Mouse (Mus musculus) cerebellum, adult 9-11 months (tissue): ENCODE results near the gene Shmt1.
A peak's percentile ranks its signal among the peaks of the same experiment; 100 is the strongest.
"Not testable (repeated sequence)": the region's sequence is repeated elsewhere in the genome, so short reads cannot be mapped to it uniquely, and the experiment has no call there.

Experiments
- DNase-seq: peaks from one replicate; pipeline ENCODE4 v3.0.0; 2022

Shmt1 gene

GRCm38 (mm10) chr11:60811618-60812017 lies at the start of gene Shmt1:
Shmt1 (minus strand) TSS chr11:60811718.
- not testable (repeated sequence) for DNase-seq

- DNase-seq: no peak
Observed at GRCm38 (mm10) chr11:60856587-60856986, 45.1 kb upstream of the Shmt1 start.

- DNase-seq: no peak
Observed at GRCm38 (mm10) chr11:60845415-60845814, 33.9 kb upstream of the Shmt1 start.

- no peak for DNase-seq
Observed at GRCm38 (mm10) chr11:60843412-60843811, 31.9 kb upstream of the Shmt1 start.

- DNase-seq: no peak
Observed at GRCm38 (mm10) chr11:60841467-60842200, 30.1 kb upstream of the Shmt1 start.

- DNase-seq: no peak
Observed at GRCm38 (mm10) chr11:60837644-60838406, 26.3 kb upstream of the Shmt1 start.

GRCm38 (mm10) chr11:60836897-60837296 lies 25.4 kb upstream of the Shmt1 start:
- no peak for DNase-seq

GRCm38 (mm10) chr11:60830433-60831052 lies 19.0 kb upstream of the Shmt1 start, which contains the start of gene Dhrs7b:
Dhrs7b (plus strand) TSS chr11:60830631.
- DNase-seq: peak; percentile 94

GRCm38 (mm10) chr11:60828903-60829302 lies 17.4 kb upstream of the Shmt1 start:
- no peak for DNase-seq

GRCm38 (mm10) chr11:60827241-60827945 lies 15.9 kb upstream of the Shmt1 start:
- DNase-seq: no peak

GRCm38 (mm10) chr11:60826700-60827099 lies 15.2 kb upstream of the Shmt1 start:
- DNase-seq: no peak

GRCm38 (mm10) chr11:60825191-60825590 lies 13.7 kb upstream of the Shmt1 start:
- no peak for DNase-seq

- DNase-seq: no peak
Observed at GRCm38 (mm10) chr11:60823771-60824170, 12.3 kb upstream of the Shmt1 start.

GRCm38 (mm10) chr11:60816398-60816797 lies 4.9 kb upstream of the Shmt1 start:
- DNase-seq: no peak

GRCm38 (mm10) chr11:60811054-60811460 lies 461 bp downstream of the Shmt1 start:
- peak; percentile 86 for DNase-seq

GRCm38 (mm10) chr11:60810046-60810965 lies 1.2 kb downstream of the Shmt1 start:
- DNase-seq: no peak

- no peak for DNase-seq
Observed at GRCm38 (mm10) chr11:60809546-60809945, 2.0 kb downstream of the Shmt1 start.

GRCm38 (mm10) chr11:60808286-60809070 lies 3.0 kb downstream of the Shmt1 start:
- no peak for DNase-seq

- DNase-seq: no peak
Observed at GRCm38 (mm10) chr11:60800892-60801291, 10.6 kb downstream of the Shmt1 start.

- DNase-seq: no peak
Observed at GRCm38 (mm10) chr11:60799977-60800376, 11.5 kb downstream of the Shmt1 start.

GRCm38 (mm10) chr11:60796342-60796741 lies 15.2 kb downstream of the Shmt1 start:
- DNase-seq: no peak
